Mouse (Mus musculus): ENCODE measurements around the gene Nfix. TPM values are rescaled to one million over a fixed set of nuclear protein-coding genes. Genes with fewer than 3 reads are reported as not detected.

Nfix gene
- polyA plus RNA-seq, 1 experiment from 2014 or later = 2.2 TPM

DNA sequence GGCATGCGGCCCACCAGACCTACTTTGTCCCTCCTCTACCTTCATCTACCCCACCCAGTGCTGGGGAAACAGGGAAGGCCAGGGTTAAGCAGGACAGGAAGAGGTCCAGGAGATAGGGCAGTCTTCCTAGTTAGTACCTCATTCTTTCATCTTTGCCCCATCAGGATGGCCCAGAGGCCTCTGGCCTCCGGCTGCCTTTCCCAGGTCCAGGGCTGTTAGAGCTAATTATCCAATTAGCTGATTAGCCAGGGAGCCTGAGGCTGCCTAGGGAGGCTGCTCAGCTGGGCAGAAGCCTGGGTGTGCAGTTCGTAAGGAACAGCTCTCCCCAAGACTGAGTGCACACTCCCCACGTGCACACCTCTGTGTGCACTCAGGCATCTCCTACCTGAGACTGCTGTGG, 86.8 kb downstream of the Nfix start:
- Histone ChIP-seq H3K4me2 (no peak overlapping the region), H3K27ac (ENCODE audit: low read depth, low read length) (peak overlapping the region; percentile 69), H3K27me3 (ENCODE audit: control insufficient read depth, insufficient read depth, low read length) (peaks cover 72% of the 10 kb centered on the region), H3K9me3 (ENCODE audit: control insufficient read depth, low read length) (no peaks in the 10 kb centered on the region), H3K9ac (ENCODE audit: low read length) (no peak overlapping the region; the same call in 1 of the 2 replicates), H3K4me1 (ENCODE audit: control insufficient read depth, insufficient read depth, low read length) (peaks cover 43% of the 10 kb centered on the region), H3K4me3 (ENCODE audit: low read depth, low read length) (no peak overlapping the region), H3K36me3 (ENCODE audit: control insufficient read depth, insufficient read depth, low read length) (no peaks in the 10 kb centered on the region)
- ATAC-seq (ENCODE audit: low FRiP score) = no peak
- WGBS = 46% methylated on average over 4 of the region's 4 CpGs
- no peak for DNase-seq (ENCODE audit: low spot score, missing footprints)

DNA sequence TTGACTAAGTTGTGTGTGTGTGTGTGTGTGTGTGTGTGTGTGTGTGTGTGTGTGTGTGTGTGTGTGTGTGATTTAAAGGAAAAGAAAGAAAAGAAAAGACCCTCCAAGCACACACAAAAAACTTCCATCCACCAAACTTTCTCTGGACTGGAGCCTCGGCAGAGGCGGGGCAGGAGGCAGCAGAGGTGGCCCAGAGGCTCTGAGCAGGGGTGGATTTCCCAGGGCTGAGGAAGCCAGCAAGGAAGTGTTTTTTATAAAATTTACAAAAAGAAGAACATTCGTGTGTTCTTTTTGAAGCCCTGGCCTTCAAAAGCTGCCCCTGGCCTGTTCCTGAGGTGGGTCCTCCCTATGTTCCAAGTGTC, 87.4 kb downstream of the Nfix start:
- peak overlapping the region; percentile 69 for H3K27ac ChIP-seq (ENCODE audit: low read depth, low read length)
- DNase-seq (ENCODE audit: low spot score, missing footprints) (no peak), ATAC-seq (ENCODE audit: low FRiP score) (peak; percentile 34; the same call in 1 of the 2 replicates)
- peaks cover 49% of the 10 kb centered on the region for H3K4me1 ChIP-seq (ENCODE audit: control insufficient read depth, insufficient read depth, low read length)
- no peak overlapping the region for H3K4me2 ChIP-seq
- H3K4me3 ChIP-seq (ENCODE audit: low read depth, low read length) = no peak overlapping the region
- H3K9me3 ChIP-seq (ENCODE audit: control insufficient read depth, low read length) = no peaks in the 10 kb centered on the region
- no peaks in the 10 kb centered on the region for H3K36me3 ChIP-seq (ENCODE audit: control insufficient read depth, insufficient read depth, low read length)
- 34% methylated on average over 3 of the region's 3 CpGs for WGBS
- peak overlapping the region; percentile 6; the same call in 1 of the 2 replicates for H3K9ac ChIP-seq (ENCODE audit: low read length)
- H3K27me3 ChIP-seq (ENCODE audit: control insufficient read depth, insufficient read depth, low read length) = peaks cover 75% of the 10 kb centered on the region

DNA sequence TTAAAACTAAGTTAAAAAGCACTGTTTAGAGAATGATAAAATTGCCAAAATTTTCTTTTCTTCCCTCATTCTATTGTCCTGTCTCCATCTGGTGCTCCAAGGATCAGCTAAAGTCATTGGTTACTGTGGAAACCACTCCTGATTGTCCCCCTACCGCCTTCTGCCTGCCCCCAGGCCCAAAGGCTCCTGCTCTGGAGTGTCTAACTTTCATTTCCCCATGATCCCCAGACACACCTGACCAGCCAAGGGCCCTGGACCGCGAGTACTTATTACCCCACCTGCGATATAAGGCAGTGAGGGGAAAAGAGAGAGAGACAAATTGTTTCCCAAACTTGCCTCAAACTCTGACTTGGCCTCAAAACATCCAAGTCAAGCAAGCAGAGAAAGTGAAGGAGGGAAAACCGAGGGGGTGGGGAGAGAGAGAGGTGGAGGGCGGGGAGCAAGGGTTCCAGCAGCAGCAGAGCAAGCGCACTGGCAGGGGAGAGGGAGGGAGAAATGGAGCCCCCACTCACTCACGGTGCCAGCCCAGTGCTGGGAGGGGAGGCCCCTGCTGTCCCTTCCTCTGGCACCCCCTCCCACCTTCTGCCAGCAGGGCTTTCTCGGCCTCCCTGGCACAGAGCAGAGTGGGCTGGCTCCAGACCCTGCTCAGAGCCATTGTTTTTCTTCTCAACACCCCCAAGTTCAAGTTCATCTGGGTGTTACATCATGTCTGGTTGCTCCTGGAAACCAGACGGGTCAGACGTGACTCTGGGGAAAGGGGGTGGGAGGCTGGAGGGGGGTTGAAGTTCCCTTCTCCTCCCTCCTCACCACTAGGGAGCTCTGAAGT, 88.0 kb downstream of the Nfix start:
- Histone ChIP-seq H3K9ac (ENCODE audit: low read length) (peak overlapping the region; percentile 35), H3K27me3 (ENCODE audit: control insufficient read depth, insufficient read depth, low read length) (peaks cover 75% of the 10 kb centered on the region), H3K9me3 (ENCODE audit: control insufficient read depth, low read length) (no peaks in the 10 kb centered on the region), H3K4me2 (peak overlapping the region; percentile 22; the same call in 1 of the 2 replicates), H3K4me3 (ENCODE audit: low read depth, low read length) (peak overlapping the region; percentile 8; the same call in 1 of the 2 replicates), H3K36me3 (ENCODE audit: control insufficient read depth, insufficient read depth, low read length) (no peaks in the 10 kb centered on the region), H3K27ac (ENCODE audit: low read depth, low read length) (peak overlapping the region; percentile 80), H3K4me1 (ENCODE audit: control insufficient read depth, insufficient read depth, low read length) (peaks cover 55% of the 10 kb centered on the region)
- WGBS = 11% methylated on average over 10 of the region's 11 CpGs
- ATAC-seq (ENCODE audit: low FRiP score) = peak; percentile 88
- DNase-seq (ENCODE audit: low spot score, missing footprints) = peak; percentile 96

DNA sequence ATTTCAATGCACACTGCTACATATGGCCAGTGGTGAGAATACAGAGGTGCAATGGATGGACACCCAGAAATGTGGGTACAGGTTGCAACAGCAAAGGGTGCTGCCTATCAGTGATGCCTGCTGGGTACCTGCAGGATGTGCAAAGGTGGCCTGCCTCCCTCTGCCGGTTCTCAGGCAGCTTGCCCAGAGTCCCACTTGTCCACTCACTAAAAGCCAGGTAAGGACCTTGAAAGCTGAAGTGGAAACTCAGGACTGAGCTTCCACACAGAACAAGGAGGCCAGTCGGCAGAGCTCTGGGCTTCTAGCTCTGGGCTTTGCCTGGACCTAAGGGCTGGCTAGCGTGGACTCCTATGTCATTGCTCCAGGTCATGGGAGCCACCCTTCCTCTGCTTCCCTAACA, 88.8 kb downstream of the Nfix start:
- DNase-seq (ENCODE audit: low spot score, missing footprints) (no peak), ATAC-seq (ENCODE audit: low FRiP score) (no peak)
- H3K9ac ChIP-seq (ENCODE audit: low read length) = peak overlapping the region; percentile 35
- H3K4me3 ChIP-seq (ENCODE audit: low read depth, low read length) = no peak overlapping the region
- no peaks in the 10 kb centered on the region for H3K9me3 ChIP-seq (ENCODE audit: control insufficient read depth, low read length)
- H3K27ac ChIP-seq (ENCODE audit: low read depth, low read length) = peak overlapping the region; percentile 80
- H3K4me1 ChIP-seq (ENCODE audit: control insufficient read depth, insufficient read depth, low read length) = peaks cover 63% of the 10 kb centered on the region
- peaks cover 76% of the 10 kb centered on the region for H3K27me3 ChIP-seq (ENCODE audit: control insufficient read depth, insufficient read depth, low read length)
- H3K4me2 ChIP-seq = no peak overlapping the region
- WGBS = 46% methylated on average over 3 of the region's 3 CpGs
- H3K36me3 ChIP-seq (ENCODE audit: control insufficient read depth, insufficient read depth, low read length) = no peaks in the 10 kb centered on the region

DNA sequence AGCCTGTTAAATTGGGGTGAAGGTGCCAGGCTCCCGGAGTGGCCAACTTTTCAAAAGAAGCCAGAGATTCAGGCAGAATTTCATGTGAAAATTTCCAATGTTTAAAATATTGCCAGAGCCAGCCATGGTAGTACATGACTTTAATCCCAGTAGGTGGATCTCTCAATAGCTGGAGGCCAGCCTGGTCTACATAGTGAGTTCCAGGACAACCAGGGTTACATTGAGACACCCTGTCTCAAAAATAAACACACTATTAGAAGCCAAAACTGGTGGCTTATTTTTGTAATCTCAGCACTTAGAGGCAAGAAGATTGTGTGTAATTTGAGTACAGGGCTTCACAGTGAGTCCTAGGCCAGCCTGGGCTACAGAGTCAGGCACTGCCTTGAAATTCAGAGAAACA, 90.2 kb downstream of the Nfix start:
- no peak overlapping the region for H3K27ac ChIP-seq (ENCODE audit: low read depth, low read length)
- WGBS = 93% methylated on average over 1 of the region's 1 CpGs
- H3K4me3 ChIP-seq (ENCODE audit: low read depth, low read length) = no peak overlapping the region
- ATAC-seq (ENCODE audit: low FRiP score) (no peak), DNase-seq (ENCODE audit: low spot score, missing footprints) (no peak)
- H3K27me3 ChIP-seq (ENCODE audit: control insufficient read depth, insufficient read depth, low read length) = peaks cover 76% of the 10 kb centered on the region
- H3K36me3 ChIP-seq (ENCODE audit: control insufficient read depth, insufficient read depth, low read length) = no peaks in the 10 kb centered on the region
- no peak overlapping the region for H3K9ac ChIP-seq (ENCODE audit: low read length)
- H3K9me3 ChIP-seq (ENCODE audit: control insufficient read depth, low read length) = no peaks in the 10 kb centered on the region
- peaks cover 62% of the 10 kb centered on the region for H3K4me1 ChIP-seq (ENCODE audit: control insufficient read depth, insufficient read depth, low read length)
- H3K4me2 ChIP-seq = no peak overlapping the region

DNA sequence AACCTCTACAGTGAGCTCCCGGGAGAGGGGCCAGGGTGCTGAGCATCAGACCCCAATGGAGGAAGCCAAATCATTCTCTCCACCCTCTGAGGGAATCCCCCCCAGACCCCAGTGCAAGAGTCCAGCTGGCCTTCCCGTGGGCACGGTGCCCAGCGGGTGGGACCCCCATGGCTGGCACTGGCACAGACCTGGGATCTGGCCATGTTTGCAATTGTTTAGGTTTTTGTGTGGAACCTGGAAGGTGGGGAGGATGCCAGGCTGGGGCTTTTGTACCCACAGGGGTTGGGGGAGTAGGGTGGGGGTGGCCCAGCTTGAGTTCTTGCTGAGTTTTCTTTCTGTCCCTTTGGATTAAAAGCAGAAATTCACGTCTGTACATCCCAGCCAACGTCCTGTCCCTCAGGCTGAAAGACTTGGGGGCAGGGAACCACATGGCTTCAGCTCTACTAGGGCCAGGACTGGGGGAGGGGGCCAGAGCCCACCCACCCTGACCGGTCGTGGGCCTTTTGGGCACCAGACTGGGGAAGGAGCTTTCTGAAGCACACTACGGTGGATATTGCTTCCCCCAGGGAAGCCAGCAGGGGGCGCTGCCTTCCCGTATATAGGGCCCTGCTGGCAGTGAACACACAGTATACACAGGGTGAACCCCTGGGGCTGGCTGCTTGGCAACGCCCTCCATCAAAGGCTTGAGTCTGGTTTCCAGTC, 91.2 kb downstream of the Nfix start:
- Histone ChIP-seq H3K36me3 (ENCODE audit: control insufficient read depth, insufficient read depth, low read length) (no peaks in the 10 kb centered on the region), H3K9me3 (ENCODE audit: control insufficient read depth, low read length) (no peaks in the 10 kb centered on the region), H3K9ac (ENCODE audit: low read length) (no peak overlapping the region), H3K4me3 (ENCODE audit: low read depth, low read length) (no peak overlapping the region), H3K4me1 (ENCODE audit: control insufficient read depth, insufficient read depth, low read length) (peaks cover 65% of the 10 kb centered on the region), H3K27ac (ENCODE audit: low read depth, low read length) (no peak overlapping the region), H3K4me2 (no peak overlapping the region), H3K27me3 (ENCODE audit: control insufficient read depth, insufficient read depth, low read length) (peaks cover 76% of the 10 kb centered on the region)
- WGBS = 11% methylated on average over 12 of the region's 12 CpGs
- DNase-seq (ENCODE audit: low spot score, missing footprints) (peak; percentile 99), ATAC-seq (ENCODE audit: low FRiP score) (peak; percentile 64)

DNA sequence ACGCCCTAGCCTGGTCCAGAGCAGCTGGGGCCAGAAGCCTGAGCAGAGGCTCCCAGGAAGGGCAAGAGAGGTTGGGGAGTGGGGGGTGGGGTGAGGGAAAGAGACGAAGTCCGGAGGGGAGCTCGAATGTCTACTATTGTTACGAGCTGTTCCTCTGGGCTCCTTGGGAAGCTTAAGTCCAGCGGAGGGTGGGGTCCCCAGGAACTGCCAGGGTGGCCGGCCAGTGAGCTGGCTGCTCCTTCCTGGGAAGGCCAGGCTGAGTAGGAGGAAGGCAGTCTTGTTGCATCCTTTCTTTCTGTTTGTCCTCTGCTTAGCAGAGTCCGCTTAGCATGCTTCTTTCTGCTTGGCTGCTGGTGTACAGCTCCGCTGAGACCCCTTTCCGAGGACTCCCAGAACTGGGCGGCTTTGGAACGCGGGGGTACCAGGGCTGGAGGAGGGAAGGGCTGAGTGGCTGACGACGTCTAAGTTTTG, 92.0 kb downstream of the Nfix start:
- 1% methylated on average over 15 of the region's 15 CpGs for WGBS
- peak overlapping the region; percentile 26; the same call in 1 of the 2 replicates for H3K4me2 ChIP-seq
- peak overlapping the region; percentile 4; the same call in 1 of the 2 replicates for H3K4me3 ChIP-seq (ENCODE audit: low read depth, low read length)
- H3K36me3 ChIP-seq (ENCODE audit: control insufficient read depth, insufficient read depth, low read length) = no peaks in the 10 kb centered on the region
- no peaks in the 10 kb centered on the region for H3K9me3 ChIP-seq (ENCODE audit: control insufficient read depth, low read length)
- H3K4me1 ChIP-seq (ENCODE audit: control insufficient read depth, insufficient read depth, low read length) = peaks cover 59% of the 10 kb centered on the region
- H3K27me3 ChIP-seq (ENCODE audit: control insufficient read depth, insufficient read depth, low read length) = peaks cover 76% of the 10 kb centered on the region
- H3K9ac ChIP-seq (ENCODE audit: low read length) = peak overlapping the region; percentile 27; the same call in 1 of the 2 replicates
- no peak overlapping the region for H3K27ac ChIP-seq (ENCODE audit: low read depth, low read length)
- DNase-seq (ENCODE audit: low spot score, missing footprints) = peak; percentile 94
- no peak for ATAC-seq (ENCODE audit: low FRiP score)

DNA sequence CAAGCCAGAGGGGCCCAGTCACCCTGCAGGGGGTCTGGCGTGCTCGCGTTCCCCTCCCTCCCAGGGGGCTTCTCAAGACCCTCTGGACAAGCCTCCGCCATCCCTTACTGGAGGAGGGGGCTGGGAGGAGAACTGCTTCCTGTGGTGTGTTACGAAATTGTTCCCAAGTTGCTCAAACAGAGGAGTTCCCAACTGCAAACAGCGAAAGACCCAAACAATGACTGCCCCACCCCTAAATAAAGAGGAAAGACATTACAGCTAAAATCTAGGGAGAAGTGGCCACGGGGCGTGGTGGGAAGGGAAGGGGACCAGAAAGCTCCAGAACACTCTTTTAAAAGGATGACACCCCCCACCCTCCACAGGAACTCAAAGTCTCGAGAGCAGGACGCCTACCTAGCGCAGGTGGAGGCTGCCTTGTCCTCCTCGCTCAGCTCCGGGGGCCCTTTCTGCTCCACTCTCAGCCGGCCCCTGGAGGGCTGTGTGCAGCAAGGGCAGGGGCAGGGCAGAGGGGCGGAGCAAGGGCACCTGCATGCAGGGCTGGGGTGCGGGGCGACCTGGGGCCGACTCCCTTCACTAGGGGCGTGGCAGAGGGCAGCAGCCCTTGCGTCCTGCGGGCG, 92.8 kb downstream of the Nfix start:
- peak overlapping the region; percentile 14 for H3K4me3 ChIP-seq (ENCODE audit: low read depth, low read length)
- H3K36me3 ChIP-seq (ENCODE audit: control insufficient read depth, insufficient read depth, low read length) = no peaks in the 10 kb centered on the region
- 1% methylated on average over 20 of the region's 22 CpGs for WGBS
- peaks cover 55% of the 10 kb centered on the region for H3K4me1 ChIP-seq (ENCODE audit: control insufficient read depth, insufficient read depth, low read length)
- DNase-seq (ENCODE audit: low spot score, missing footprints) (peak; percentile 96), ATAC-seq (ENCODE audit: low FRiP score) (no peak)
- H3K4me2 ChIP-seq = peak overlapping the region; percentile 26; the same call in 1 of the 2 replicates
- peaks cover 83% of the 10 kb centered on the region for H3K27me3 ChIP-seq (ENCODE audit: control insufficient read depth, insufficient read depth, low read length)
- H3K27ac ChIP-seq (ENCODE audit: low read depth, low read length) = no peak overlapping the region
- H3K9me3 ChIP-seq (ENCODE audit: control insufficient read depth, low read length) = no peaks in the 10 kb centered on the region
- peak overlapping the region; percentile 27; the same call in 1 of the 2 replicates for H3K9ac ChIP-seq (ENCODE audit: low read length)

All from midbrain, embryonic 11.5 days (tissue).